Mouse (Mus musculus): ENCODE results near the gene Pcyox1. TPM values are rescaled to one million over a fixed set of nuclear protein-coding genes. Genes with fewer than 3 reads are reported as not detected.

The Pcyox1 gene
- polyA plus RNA-seq, 1 experiment from 2014 or later = 80.4 TPM

- 86% methylated on average over 17 of the region's 17 CpGs for WGBS (ENCODE audit: insufficient replicate concordance)
- Histone ChIP-seq H3K4me3 (ENCODE audit: low read depth, low read length) (no peak overlapping the region), H3K9ac (replicated peaks) (no peak overlapping the region), H3K36me3 (replicated peaks; ENCODE audit: insufficient read depth, low read length) (peaks cover 27% of the 10 kb centered on the region), H3K9me3 (ENCODE audit: low read length) (no peaks in the 10 kb centered on the region), H3K4me1 (ENCODE audit: insufficient read depth) (peaks cover 19% of the 10 kb centered on the region), H3K27ac (ENCODE audit: low read depth) (no peak overlapping the region), H3K4me2 (ENCODE audit: low read depth, low read length) (no peak overlapping the region; the same call in none of the 2 replicates), H3K27me3 (ENCODE audit: insufficient read depth, low read length) (no peaks in the 10 kb centered on the region)
- ATAC-seq (no peak), DNase-seq (no peak)
- TF ChIP-seq EP300 (IDR thresholded peaks at IDR 0.05; ENCODE audit: low read depth) = no peak
- no peak for TF ChIP-seq CTCF (IDR thresholded peaks at IDR 0.05; ENCODE audit: low read depth)
These were observed 2.8 kb downstream of the Pcyox1 start for GRCm38 (mm10) chr6:86394078-86394720.

GRCm38 (mm10) chr6:86393187-86393586 lies 3.8 kb downstream of the Pcyox1 start:
- H3K27me3 ChIP-seq (ENCODE audit: insufficient read depth, low read length) = no peaks in the 10 kb centered on the region
- peaks cover 35% of the 10 kb centered on the region for H3K36me3 ChIP-seq (replicated peaks; ENCODE audit: insufficient read depth, low read length)
- no peak overlapping the region for H3K27ac ChIP-seq (ENCODE audit: low read depth)
- no peak for DNase-seq
- no peak for ATAC-seq
- H3K4me1 ChIP-seq (ENCODE audit: insufficient read depth) = peaks cover 20% of the 10 kb centered on the region
- no peaks in the 10 kb centered on the region for H3K9me3 ChIP-seq (ENCODE audit: low read length)
- TF ChIP-seq EP300 (IDR thresholded peaks at IDR 0.05; ENCODE audit: low read depth) (no peak), CTCF (IDR thresholded peaks at IDR 0.05; ENCODE audit: low read depth) (peak; percentile 42)
- H3K9ac ChIP-seq (replicated peaks) = no peak overlapping the region
- no peak overlapping the region for H3K4me2 ChIP-seq (ENCODE audit: low read depth, low read length)
- WGBS (ENCODE audit: insufficient replicate concordance) = 75% methylated on average over 1 of the region's 1 CpGs
- no peak overlapping the region for H3K4me3 ChIP-seq (ENCODE audit: low read depth, low read length)

- 85% methylated on average over 5 of the region's 5 CpGs for WGBS (ENCODE audit: insufficient replicate concordance)
- no peak overlapping the region for H3K27ac ChIP-seq (ENCODE audit: low read depth)
- H3K4me1 ChIP-seq (ENCODE audit: insufficient read depth) = peaks cover 9% of the 10 kb centered on the region
- no peaks in the 10 kb centered on the region for H3K27me3 ChIP-seq (ENCODE audit: insufficient read depth, low read length)
- H3K36me3 ChIP-seq (replicated peaks; ENCODE audit: insufficient read depth, low read length) = peaks cover 39% of the 10 kb centered on the region
- no peak overlapping the region for H3K9ac ChIP-seq (replicated peaks)
- ATAC-seq = no peak
- H3K4me2 ChIP-seq (ENCODE audit: low read depth, low read length) = no peak overlapping the region
- no peak overlapping the region for H3K4me3 ChIP-seq (ENCODE audit: low read depth, low read length)
- peak; percentile 48 for DNase-seq
- TF ChIP-seq EP300 (IDR thresholded peaks at IDR 0.05; ENCODE audit: low read depth) (no peak), CTCF (IDR thresholded peaks at IDR 0.05; ENCODE audit: low read depth) (peak; percentile 67)
- no peaks in the 10 kb centered on the region for H3K9me3 ChIP-seq (ENCODE audit: low read length)
These were observed 5.6 kb downstream of the Pcyox1 start for GRCm38 (mm10) chr6:86391326-86391725.

GRCm38 (mm10) chr6:86388461-86388860 lies 8.5 kb downstream of the Pcyox1 start:
- Histone ChIP-seq H3K4me1 (ENCODE audit: insufficient read depth) (peaks cover 11% of the 10 kb centered on the region; the same call in 1 of the 2 replicates), H3K9ac (replicated peaks) (no peak overlapping the region; the same call in 1 of the 2 replicates), H3K4me3 (ENCODE audit: low read depth, low read length) (no peak overlapping the region), H3K27me3 (ENCODE audit: insufficient read depth, low read length) (no peaks in the 10 kb centered on the region), H3K9me3 (ENCODE audit: low read length) (no peaks in the 10 kb centered on the region), H3K4me2 (ENCODE audit: low read depth, low read length) (no peak overlapping the region), H3K27ac (ENCODE audit: low read depth) (no peak overlapping the region), H3K36me3 (replicated peaks; ENCODE audit: insufficient read depth, low read length) (peaks cover 43% of the 10 kb centered on the region)
- ATAC-seq (no peak), DNase-seq (no peak)
- TF ChIP-seq EP300 (IDR thresholded peaks at IDR 0.05; ENCODE audit: low read depth) (no peak), CTCF (IDR thresholded peaks at IDR 0.05; ENCODE audit: low read depth) (no peak)
- 73% methylated on average over 18 of the region's 18 CpGs for WGBS (ENCODE audit: insufficient replicate concordance)

- DNase-seq (no peak), ATAC-seq (no peak)
- no peak overlapping the region for H3K9ac ChIP-seq (replicated peaks)
- H3K9me3 ChIP-seq (ENCODE audit: low read length) = no peaks in the 10 kb centered on the region
- no peak overlapping the region for H3K27ac ChIP-seq (ENCODE audit: low read depth)
- H3K36me3 ChIP-seq (replicated peaks; ENCODE audit: insufficient read depth, low read length) = peaks cover 42% of the 10 kb centered on the region
- WGBS (ENCODE audit: insufficient replicate concordance) = 79% methylated on average over 12 of the region's 12 CpGs
- no peak overlapping the region for H3K4me2 ChIP-seq (ENCODE audit: low read depth, low read length)
- peaks cover 11% of the 10 kb centered on the region; the same call in 1 of the 2 replicates for H3K4me1 ChIP-seq (ENCODE audit: insufficient read depth)
- H3K4me3 ChIP-seq (ENCODE audit: low read depth, low read length) = no peak overlapping the region
- no peaks in the 10 kb centered on the region for H3K27me3 ChIP-seq (ENCODE audit: insufficient read depth, low read length)
- no peak for TF ChIP-seq EP300 (IDR thresholded peaks at IDR 0.05; ENCODE audit: low read depth)
- TF ChIP-seq CTCF (IDR thresholded peaks at IDR 0.05; ENCODE audit: low read depth) = no peak
These were observed 9.6 kb downstream of the Pcyox1 start for GRCm38 (mm10) chr6:86387313-86387712.

- Histone ChIP-seq H3K27me3 (ENCODE audit: insufficient read depth, low read length) (no peaks in the 10 kb centered on the region), H3K4me3 (ENCODE audit: low read depth, low read length) (no peak overlapping the region), H3K9ac (replicated peaks) (no peak overlapping the region), H3K27ac (ENCODE audit: low read depth) (peak overlapping the region; percentile 82), H3K4me1 (ENCODE audit: insufficient read depth) (peaks cover 11% of the 10 kb centered on the region; the same call in 1 of the 2 replicates), H3K36me3 (replicated peaks; ENCODE audit: insufficient read depth, low read length) (peaks cover 25% of the 10 kb centered on the region), H3K4me2 (ENCODE audit: low read depth, low read length) (peak overlapping the region; percentile 42; the same call in 1 of the 2 replicates), H3K9me3 (ENCODE audit: low read length) (no peaks in the 10 kb centered on the region)
- TF ChIP-seq CTCF (IDR thresholded peaks at IDR 0.05; ENCODE audit: low read depth) (no peak), EP300 (IDR thresholded peaks at IDR 0.05; ENCODE audit: low read depth) (no peak)
- ATAC-seq (peak; percentile 85), DNase-seq (no peak)
- WGBS (ENCODE audit: insufficient replicate concordance) = 50% methylated on average over 5 of the region's 5 CpGs
These were observed 11.4 kb downstream of the Pcyox1 start for GRCm38 (mm10) chr6:86385362-86386104.

Measured in liver, postnatal 0 days (tissue).